Mouse (Mus musculus) neural tube, embryonic 15.5 days (tissue): ENCODE measurements at regions not wholly inside any gene's neighbourhood (a gene's known extent, or its start where the extent isn't known, plus 50 kb on each side); places are given as distances from the start of the nearest gene placed in this dataset.

Experiments used
- ATAC-seq: fragments of 200-750 bp; cut with Nextera tagmentation; 2 replicates; pipeline ENCODE4 v1.8.0; 2017; ENCODE audit warnings: mild to moderate bottlenecking, moderate TSS enrichment, moderate library complexity; ENCODE audit not compliant: low FRiP score
- H3K27ac ChIP-seq: fragments of 300-500 bp; sonication (generic); replicated peaks from 2 replicates; pipeline ENCODE4 v1.5.1; 2015; ENCODE audit warnings: mild to moderate bottlenecking, inconsistent platforms
- H3K27me3 ChIP-seq: fragments of 300-500 bp; sonication (generic); replicated peaks from 2 replicates; pipeline ENCODE4 v1.6.1; 2015; ENCODE audit warnings: inconsistent platforms
- H3K36me3 ChIP-seq: fragments of 300-500 bp; sonication (generic); 2 replicates; pipeline ENCODE4 v1.6.1; 2015; ENCODE audit warnings: inconsistent platforms
- H3K4me1 ChIP-seq: fragments of 300-500 bp; sonication (generic); 2 replicates; pipeline ENCODE4 v1.6.1; 2015; ENCODE audit warnings: inconsistent platforms
- H3K4me2 ChIP-seq: fragments of 300-500 bp; sonication (generic); 2 replicates; pipeline ENCODE4 v1.6.1; 2015; ENCODE audit warnings: inconsistent platforms, mild to moderate bottlenecking, moderate library complexity
- H3K4me3 ChIP-seq: fragments of 300-500 bp; sonication (generic); replicated peaks from 2 replicates; pipeline ENCODE4 v1.5.1; 2015; ENCODE audit warnings: mild to moderate bottlenecking, inconsistent platforms
- H3K9ac ChIP-seq: fragments of 300-500 bp; sonication (generic); replicated peaks from 2 replicates; pipeline ENCODE4 v1.6.1; 2015; ENCODE audit warnings: mild to moderate bottlenecking, inconsistent platforms
- H3K9me3 ChIP-seq: fragments of 300-500 bp; sonication (generic); replicated peaks from 2 replicates; pipeline ENCODE4 v1.6.1; 2016; ENCODE audit warnings: inconsistent platforms
- WGBS: fragments of 180-500 bp; shearing (Covaris S2); methylation state at CpG from one replicate; pipeline ENCODE4 v1.1.7; 2015; ENCODE audit warnings: mixed read lengths; 5-methylcytosine and 5-hydroxymethylcytosine counted together

- peak overlapping the region; percentile 75 for H3K27ac ChIP-seq
- no peak overlapping the region for H3K4me3 ChIP-seq
- no peaks in the 10 kb centered on the region for H3K9me3 ChIP-seq
- H3K4me2 ChIP-seq = no peak overlapping the region
- 50% methylated on average over 4 of the region's 4 CpGs for WGBS
- no peak overlapping the region for H3K9ac ChIP-seq
- peaks cover 36% of the 10 kb centered on the region for H3K4me1 ChIP-seq
- H3K27me3 ChIP-seq = no peaks in the 10 kb centered on the region; the same call in 1 of the 2 replicates
- ATAC-seq = peak; percentile 76
- no peaks in the 10 kb centered on the region for H3K36me3 ChIP-seq
Measured at GRCm38 (mm10) chr7:136082253-136082867, 366.2 kb upstream of the Mki67 start.

GRCm38 (mm10) chr7:136083005-136083404 is 366.8 kb upstream of the Mki67 start:
- H3K36me3 ChIP-seq = no peaks in the 10 kb centered on the region
- WGBS = 26% methylated on average over 10 of the region's 10 CpGs
- peak; percentile 53; the same call in 1 of the 2 replicates for ATAC-seq
- peak overlapping the region; percentile 75 for H3K27ac ChIP-seq
- H3K27me3 ChIP-seq = no peaks in the 10 kb centered on the region; the same call in 1 of the 2 replicates
- H3K9ac ChIP-seq = no peak overlapping the region
- H3K4me1 ChIP-seq = peaks cover 36% of the 10 kb centered on the region
- H3K4me3 ChIP-seq = no peak overlapping the region
- no peak overlapping the region for H3K4me2 ChIP-seq
- no peaks in the 10 kb centered on the region for H3K9me3 ChIP-seq

GRCm38 (mm10) chr7:136083571-136084342 is 367.6 kb upstream of the Mki67 start:
- H3K4me1 ChIP-seq = peaks cover 41% of the 10 kb centered on the region
- 19% methylated on average over 14 of the region's 14 CpGs for WGBS
- no peaks in the 10 kb centered on the region for H3K36me3 ChIP-seq
- no peak overlapping the region for H3K4me3 ChIP-seq
- peak; percentile 64; the same call in 1 of the 2 replicates for ATAC-seq
- H3K27me3 ChIP-seq = no peaks in the 10 kb centered on the region; the same call in 1 of the 2 replicates
- H3K9ac ChIP-seq = no peak overlapping the region
- H3K27ac ChIP-seq = peak overlapping the region; percentile 75
- no peaks in the 10 kb centered on the region for H3K9me3 ChIP-seq
- H3K4me2 ChIP-seq = no peak overlapping the region

- H3K9me3 ChIP-seq = no peaks in the 10 kb centered on the region
- no peak overlapping the region for H3K27ac ChIP-seq
- 57% methylated on average over 6 of the region's 6 CpGs for WGBS
- no peaks in the 10 kb centered on the region; the same call in 1 of the 2 replicates for H3K27me3 ChIP-seq
- no peak overlapping the region for H3K4me2 ChIP-seq
- H3K36me3 ChIP-seq = no peaks in the 10 kb centered on the region
- H3K9ac ChIP-seq = no peak overlapping the region
- H3K4me3 ChIP-seq = no peak overlapping the region
- peaks cover 14% of the 10 kb centered on the region for H3K4me1 ChIP-seq
- ATAC-seq = no peak
Measured at GRCm38 (mm10) chr7:136088785-136089184, 372.6 kb upstream of the Mki67 start.

- Histone ChIP-seq H3K4me2 (no peak overlapping the region), H3K36me3 (no peaks in the 10 kb centered on the region), H3K9ac (no peak overlapping the region), H3K27me3 (no peaks in the 10 kb centered on the region), H3K4me1 (peaks cover 10% of the 10 kb centered on the region), H3K9me3 (no peaks in the 10 kb centered on the region), H3K27ac (no peak overlapping the region), H3K4me3 (no peak overlapping the region)
- 38% methylated on average over 14 of the region's 14 CpGs for WGBS
- ATAC-seq = no peak
Measured at GRCm38 (mm10) chr7:136094681-136095360, 378.7 kb upstream of the Mki67 start.

- Histone ChIP-seq H3K9me3 (no peaks in the 10 kb centered on the region), H3K9ac (no peak overlapping the region), H3K27me3 (no peaks in the 10 kb centered on the region), H3K4me1 (no peaks in the 10 kb centered on the region), H3K36me3 (no peaks in the 10 kb centered on the region), H3K27ac (no peak overlapping the region), H3K4me3 (no peak overlapping the region), H3K4me2 (no peak overlapping the region)
- WGBS = 92% methylated on average over 4 of the region's 4 CpGs
- ATAC-seq = no peak
Measured at GRCm38 (mm10) chr7:136104021-136104420, 387.9 kb upstream of the Mki67 start.

- H3K27me3 ChIP-seq = no peaks in the 10 kb centered on the region
- no peak overlapping the region for H3K27ac ChIP-seq
- H3K36me3 ChIP-seq = no peaks in the 10 kb centered on the region
- H3K4me1 ChIP-seq = no peaks in the 10 kb centered on the region
- no peak overlapping the region for H3K9ac ChIP-seq
- H3K4me2 ChIP-seq = no peak overlapping the region
- H3K9me3 ChIP-seq = no peaks in the 10 kb centered on the region
- no peak for ATAC-seq
- H3K4me3 ChIP-seq = no peak overlapping the region
- WGBS = 50% methylated on average over 6 of the region's 6 CpGs
Measured at GRCm38 (mm10) chr7:136112163-136112562, 396.0 kb upstream of the Mki67 start.

- Histone ChIP-seq H3K27me3 (no peaks in the 10 kb centered on the region), H3K9me3 (no peaks in the 10 kb centered on the region), H3K9ac (no peak overlapping the region), H3K4me3 (no peak overlapping the region), H3K36me3 (no peaks in the 10 kb centered on the region), H3K4me2 (no peak overlapping the region), H3K27ac (no peak overlapping the region), H3K4me1 (0 out of 2 replicates have a peak, but pooled peaks cover 4% of the 10 kb centered on the region)
- ATAC-seq = no peak
- 42% methylated on average over 7 of the region's 7 CpGs for WGBS
Measured at GRCm38 (mm10) chr7:136120930-136121329, 404.8 kb upstream of the Mki67 start.

GRCm38 (mm10) chr7:136121406-136121805 is 405.2 kb upstream of the Mki67 start:
- ATAC-seq = no peak
- Histone ChIP-seq H3K27ac (no peak overlapping the region), H3K9ac (no peak overlapping the region), H3K9me3 (no peaks in the 10 kb centered on the region), H3K27me3 (no peaks in the 10 kb centered on the region), H3K4me3 (no peak overlapping the region), H3K36me3 (no peaks in the 10 kb centered on the region), H3K4me1 (0 out of 2 replicates have a peak, but pooled peaks cover 4% of the 10 kb centered on the region), H3K4me2 (no peak overlapping the region)
- WGBS = 78% methylated on average over 1 of the region's 1 CpGs

GRCm38 (mm10) chr7:136124786-136125185 is 408.6 kb upstream of the Mki67 start:
- no peak overlapping the region for H3K27ac ChIP-seq
- no peaks in the 10 kb centered on the region for H3K27me3 ChIP-seq
- no peak overlapping the region for H3K4me2 ChIP-seq
- 75% methylated on average over 2 of the region's 2 CpGs for WGBS
- no peaks in the 10 kb centered on the region for H3K9me3 ChIP-seq
- ATAC-seq = no peak
- H3K4me3 ChIP-seq = no peak overlapping the region
- no peak overlapping the region for H3K9ac ChIP-seq
- 0 out of 2 replicates have a peak, but pooled peaks cover 4% of the 10 kb centered on the region for H3K4me1 ChIP-seq
- no peaks in the 10 kb centered on the region for H3K36me3 ChIP-seq

- no peak overlapping the region for H3K27ac ChIP-seq
- no peak overlapping the region for H3K4me3 ChIP-seq
- no peak overlapping the region for H3K4me2 ChIP-seq
- peaks cover 12% of the 10 kb centered on the region; the same call in 1 of the 2 replicates for H3K4me1 ChIP-seq
- no peaks in the 10 kb centered on the region for H3K27me3 ChIP-seq
- WGBS = 98% methylated on average over 3 of the region's 3 CpGs
- ATAC-seq = no peak
- no peaks in the 10 kb centered on the region for H3K36me3 ChIP-seq
- no peaks in the 10 kb centered on the region for H3K9me3 ChIP-seq
- H3K9ac ChIP-seq = no peak overlapping the region
Measured at GRCm38 (mm10) chr7:136126393-136126792, 410.2 kb upstream of the Mki67 start.
